Mouse (Mus musculus): ENCODE results near the gene Usp44.
A peak's percentile ranks its signal among the peaks of the same experiment; 100 is the strongest.
"Not testable (repeated sequence)": the region's sequence is repeated elsewhere in the genome, so short reads cannot be mapped to it uniquely, and the experiment has no call there.

Usp44 gene

GRCm38 (mm10) chr10:93830931-93831729 lies at the start of gene Usp44:
Gene Usp44 (plus strand): TSS chr10:93831555.
- DNase-seq (ENCODE audit: low spot score), result no peak

GRCm38 (mm10) chr10:93783216-93784013 lies 47.9 kb upstream of the Usp44 start:
- DNase-seq (ENCODE audit: low spot score), result peak; percentile 1

- DNase-seq (ENCODE audit: low spot score), result peak; percentile 1
Measured at GRCm38 (mm10) chr10:93799711-93800362, 31.5 kb upstream of the Usp44 start.

- DNase-seq (ENCODE audit: low spot score), result peak; percentile 1
Measured at GRCm38 (mm10) chr10:93800363-93800722, 31.0 kb upstream of the Usp44 start.

- peak; percentile 1 for DNase-seq (ENCODE audit: low spot score)
Measured at GRCm38 (mm10) chr10:93800895-93801294, 30.5 kb upstream of the Usp44 start.

- DNase-seq (ENCODE audit: low spot score), result no peak
Measured at GRCm38 (mm10) chr10:93803199-93803598, 28.2 kb upstream of the Usp44 start.

GRCm38 (mm10) chr10:93809438-93809837 lies 21.9 kb upstream of the Usp44 start:
- not testable (repeated sequence) for DNase-seq (ENCODE audit: low spot score)

GRCm38 (mm10) chr10:93810590-93811185 lies 20.7 kb upstream of the Usp44 start:
- peak; percentile 3 for DNase-seq (ENCODE audit: low spot score)

- DNase-seq (ENCODE audit: low spot score), result no peak
Measured at GRCm38 (mm10) chr10:93812098-93812497, 19.3 kb upstream of the Usp44 start.

GRCm38 (mm10) chr10:93812774-93813415 lies 18.5 kb upstream of the Usp44 start:
- DNase-seq (ENCODE audit: low spot score), result peak; percentile 90

- DNase-seq (ENCODE audit: low spot score), result peak; percentile 65
Measured at GRCm38 (mm10) chr10:93813755-93814154, 17.6 kb upstream of the Usp44 start.

- DNase-seq (ENCODE audit: low spot score), result peak; percentile 92
Measured at GRCm38 (mm10) chr10:93818661-93819060, 12.7 kb upstream of the Usp44 start.

- DNase-seq (ENCODE audit: low spot score), result no peak
Measured at GRCm38 (mm10) chr10:93829898-93830831, 1.2 kb upstream of the Usp44 start.

GRCm38 (mm10) chr10:93831730-93832574 lies 597 bp downstream of the Usp44 start:
- peak; percentile 32 for DNase-seq (ENCODE audit: low spot score)

- no peak for DNase-seq (ENCODE audit: low spot score)
Measured at GRCm38 (mm10) chr10:93832811-93833210, 1.5 kb downstream of the Usp44 start.

GRCm38 (mm10) chr10:93833370-93833698 lies 2.0 kb downstream of the Usp44 start:
- DNase-seq (ENCODE audit: low spot score), result no peak

- peak; percentile 95 for DNase-seq (ENCODE audit: low spot score)
Measured at GRCm38 (mm10) chr10:93833699-93834393, 2.5 kb downstream of the Usp44 start.

- peak; percentile 15 for DNase-seq (ENCODE audit: low spot score)
Measured at GRCm38 (mm10) chr10:93834394-93834745, 3.0 kb downstream of the Usp44 start.

- peak; percentile 25 for DNase-seq (ENCODE audit: low spot score)
Measured at GRCm38 (mm10) chr10:93835115-93835514, 3.8 kb downstream of the Usp44 start.
